Mouse (Mus musculus) MEL (cell line): ENCODE measurements around the gene Sipa1l3.

Source experiments
- CHD2 ChIP-seq: IDR thresholded peaks from 2 replicates; pipeline ENCODE4 v1.6.1; 2011; ENCODE audit warnings: low read length, improper control_type of control experiment
- CTCF ChIP-seq, 3 experiments: IDR thresholded peaks in 2 of 3; conservative IDR thresholded peaks in 1 of 3; 2 replicates each; pipeline ENCODE4 v1.5.1; 2011 to 2012; ENCODE audit warnings: low read length in 3 of 3, low read depth in 2 of 3, mild to moderate bottlenecking in 2 of 3, improper control_type of control experiment in 1 of 3, inconsistent platforms in 1 of 3, mixed read lengths in 1 of 3, moderate library complexity in 1 of 3; ENCODE audit not compliant: control insufficient read depth in 1 of 3, insufficient read depth in 1 of 3, poor library complexity in 1 of 3, severe bottlenecking in 1 of 3
- NRF1 ChIP-seq: IDR thresholded peaks from 2 replicates; pipeline ENCODE4 v1.6.1; 2014; ENCODE audit warnings: low read depth, mild to moderate bottlenecking, inconsistent platforms, low read length, improper control_type of control experiment, moderate library complexity; ENCODE audit not compliant: poor library complexity, insufficient read depth, severe bottlenecking
- POLR2A ChIP-seq, 2 experiments: IDR thresholded peaks; 2 replicates each; pipeline ENCODE4 v1.6.1; 2011 to 2012; ENCODE audit warnings: low read length in 2 of 2, mild to moderate bottlenecking in 2 of 2, control low read depth in 1 of 2, improper control_type of control experiment in 1 of 2, low read depth in 1 of 2, moderate library complexity in 1 of 2; ENCODE audit not compliant: control insufficient read depth in 1 of 2, insufficient read depth in 1 of 2, poor library complexity in 1 of 2
- TBP ChIP-seq: IDR thresholded peaks from 2 replicates; pipeline ENCODE4 v1.8.0; 2011; ENCODE audit warnings: low read depth, low read length, improper control_type of control experiment
- TCF12 ChIP-seq: IDR thresholded peaks from 2 replicates; pipeline ENCODE4 v1.6.1; 2014; ENCODE audit warnings: low read depth, mild to moderate bottlenecking, inconsistent platforms, low read length, improper control_type of control experiment, moderate library complexity

- TF ChIP-seq NRF1 = no peak
- no peak for TF ChIP-seq CHD2
- no peak for TF ChIP-seq TBP
- no peak for TF ChIP-seq CTCF (IDR thresholded peaks at IDR 0.05 in 2 of 3, conservative IDR thresholded peaks at IDR 0.05 in 1 of 3; ENCODE audit: control insufficient read depth in 1 of 3, insufficient read depth in 1 of 3, low read depth in 2 of 3, low read length in 3 of 3, poor library complexity in 1 of 3, severe bottlenecking in 1 of 3)
- TF ChIP-seq POLR2A (IDR thresholded peaks at IDR 0.05; ENCODE audit: control insufficient read depth in 1 of 2, insufficient read depth in 1 of 2, low read depth in 1 of 2, low read length in 2 of 2, poor library complexity in 1 of 2) = no peak
- no peak for TF ChIP-seq TCF12
Observed at GRCm38 (mm10) chr7:29411838-29412580, 106.4 kb downstream of the Sipa1l3 start.
